Mouse (Mus musculus) ovary, postnatal 10 days (tissue): ENCODE measurements around the gene Slc22a23.

Experiments used
- DNase-seq: peaks from one replicate; pipeline ENCODE4 v3.0.0; 2022; ENCODE audit warnings: low spot score

Slc22a23 gene

DNA sequence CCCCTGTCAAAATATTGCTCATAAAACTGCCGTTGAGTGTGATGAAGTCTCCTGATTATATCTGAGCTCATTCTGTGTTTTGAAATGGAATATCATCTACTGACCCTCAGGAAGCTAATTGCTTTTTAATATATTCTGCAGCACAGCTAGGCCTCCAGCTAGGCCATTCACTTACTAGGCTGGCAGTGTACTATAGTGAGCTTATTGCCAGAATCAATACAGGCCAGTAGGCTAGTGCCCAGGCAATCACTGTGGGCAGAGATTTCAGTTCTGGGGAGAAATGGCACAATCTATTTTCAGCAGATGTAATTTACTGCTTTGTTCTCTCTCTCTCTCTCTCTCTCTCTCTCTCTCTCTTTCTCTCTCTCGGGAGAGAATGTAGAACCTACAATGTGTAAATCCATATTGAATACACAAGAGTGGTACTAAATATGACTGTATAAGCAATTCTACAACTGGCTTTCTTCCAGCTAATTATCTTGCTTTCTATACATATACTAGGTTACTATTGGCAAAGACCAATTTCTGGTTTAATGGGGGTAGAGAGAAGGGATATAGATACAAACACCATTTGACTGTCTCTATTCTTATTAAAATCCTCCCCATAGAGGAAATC lies 75.5 kb downstream of the Slc22a23 start:
- DNase-seq = no peak

- DNase-seq = no peak
Observed at GRCm38 (mm10) chr13:34266942-34267660, 77.9 kb downstream of the Slc22a23 start.

GRCm38 (mm10) chr13:34266067-34266466 lies 78.9 kb downstream of the Slc22a23 start:
- DNase-seq = no peak

DNA sequence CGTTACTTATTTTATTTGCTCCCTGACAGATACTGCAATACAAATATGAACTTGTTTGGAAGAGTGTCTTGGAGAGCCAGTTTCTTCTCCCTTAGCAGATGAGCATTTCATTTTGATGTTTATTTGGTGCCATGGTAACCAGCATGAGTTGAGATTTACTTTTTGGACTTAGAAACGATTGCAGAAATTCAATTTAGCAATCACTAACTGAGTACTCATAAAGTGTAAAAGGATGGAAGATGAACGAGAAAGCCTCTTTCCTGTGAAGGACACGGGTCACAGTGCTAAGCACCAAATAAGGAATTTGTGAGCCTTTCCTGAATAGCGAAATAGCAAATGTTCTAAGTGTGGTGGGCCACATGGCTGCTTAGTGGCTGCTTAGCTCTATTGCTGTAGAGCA lies 79.4 kb downstream of the Slc22a23 start:
- DNase-seq = no peak

DNA sequence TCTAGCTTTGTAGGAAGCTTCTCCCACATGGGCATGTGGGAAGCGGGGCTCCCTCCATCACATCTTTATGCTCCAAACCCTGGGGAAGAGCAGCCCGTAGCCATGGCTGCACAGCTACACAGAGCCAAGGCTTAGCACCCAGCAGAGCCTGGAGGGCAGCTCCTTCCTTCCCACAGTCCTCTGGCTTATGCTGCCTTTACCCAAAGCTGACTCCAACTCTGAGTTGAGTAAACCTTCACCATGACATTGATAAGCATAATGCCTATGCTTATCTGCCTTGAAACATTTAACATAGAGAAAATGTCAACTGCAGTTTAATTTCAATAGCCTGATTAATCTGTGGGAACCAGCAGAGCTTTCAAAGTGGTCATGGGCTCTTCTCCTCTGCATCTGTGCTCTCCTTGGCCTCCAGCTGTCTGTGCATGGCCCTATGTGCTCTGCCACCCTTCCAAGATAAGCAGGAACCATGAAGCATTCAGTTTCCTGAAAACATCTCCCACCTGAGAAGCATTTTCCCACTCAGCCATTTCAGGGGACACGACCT lies 79.9 kb downstream of the Slc22a23 start:
- no peak for DNase-seq

- DNase-seq = no peak
Observed at GRCm38 (mm10) chr13:34264508-34264907, 80.5 kb downstream of the Slc22a23 start.

GRCm38 (mm10) chr13:34258765-34259164 lies 86.2 kb downstream of the Slc22a23 start:
- no peak for DNase-seq

DNA sequence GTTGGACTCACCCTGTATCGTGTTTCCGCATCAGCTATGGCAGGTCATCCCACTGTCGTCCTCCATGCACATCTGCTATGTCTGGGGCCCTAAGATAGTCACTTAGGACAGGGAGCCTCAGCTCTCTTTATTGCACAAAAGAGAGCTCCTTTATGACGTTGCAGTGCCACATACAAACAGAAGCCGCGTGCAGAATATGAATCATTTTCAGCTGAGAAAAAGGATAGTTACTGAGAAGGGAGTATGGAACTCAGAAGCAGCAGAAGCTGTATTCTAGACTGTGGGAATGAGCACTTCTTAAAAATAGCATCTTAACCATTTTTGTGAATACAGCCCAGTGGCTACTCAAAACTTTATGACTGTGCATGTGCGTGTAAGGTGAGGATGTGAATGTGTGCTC lies 87.8 kb downstream of the Slc22a23 start:
- DNase-seq = no peak

DNA sequence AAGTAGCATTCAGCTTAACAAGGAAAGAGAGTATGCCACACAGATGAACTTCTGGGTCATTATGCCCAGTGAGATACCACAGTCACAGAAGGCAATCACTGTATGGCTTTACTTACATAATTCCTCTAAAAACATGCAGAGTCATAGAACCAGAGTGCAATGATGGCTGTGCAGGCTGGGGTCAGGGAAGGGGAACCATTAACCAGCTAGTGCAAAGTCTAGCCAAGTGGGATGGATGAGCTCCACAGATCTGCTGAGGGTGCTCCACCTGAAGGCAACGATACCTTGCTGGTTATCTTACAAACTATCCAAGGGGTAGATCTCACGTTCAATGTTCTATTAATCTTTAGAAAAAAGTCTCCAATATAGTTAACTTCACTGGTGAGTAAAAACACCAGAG lies 88.3 kb downstream of the Slc22a23 start:
- no peak for DNase-seq

GRCm38 (mm10) chr13:34255297-34255696 lies 89.7 kb downstream of the Slc22a23 start:
- no peak for DNase-seq

- no peak for DNase-seq
Observed at GRCm38 (mm10) chr13:34254691-34255090, 90.3 kb downstream of the Slc22a23 start.

- no peak for DNase-seq
Observed at GRCm38 (mm10) chr13:34253736-34254135, 91.2 kb downstream of the Slc22a23 start.

- DNase-seq = no peak
Observed at GRCm38 (mm10) chr13:34248941-34249920, 95.8 kb downstream of the Slc22a23 start.

- DNase-seq = no peak
Observed at GRCm38 (mm10) chr13:34248107-34248506, 96.9 kb downstream of the Slc22a23 start.

DNA sequence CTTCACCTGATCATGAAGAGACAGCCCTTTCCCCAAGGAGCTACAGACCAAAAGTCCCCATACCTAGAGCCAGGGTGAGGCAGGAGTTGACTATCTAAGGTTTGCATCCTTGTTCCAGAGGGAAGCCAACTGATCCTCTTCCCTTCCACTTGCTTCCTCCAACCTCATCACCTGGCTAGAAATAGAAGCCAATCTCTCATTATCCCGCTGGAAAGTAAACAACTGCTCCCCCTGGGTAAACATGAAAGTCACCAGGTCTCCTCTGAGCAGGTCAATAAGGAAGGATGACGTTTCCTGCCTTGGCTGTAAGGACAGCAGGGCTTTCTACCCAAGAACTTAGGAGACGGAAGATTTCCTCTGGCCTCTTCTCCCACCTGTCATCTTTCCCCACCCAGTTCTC lies 98.2 kb downstream of the Slc22a23 start:
- no peak for DNase-seq

DNA sequence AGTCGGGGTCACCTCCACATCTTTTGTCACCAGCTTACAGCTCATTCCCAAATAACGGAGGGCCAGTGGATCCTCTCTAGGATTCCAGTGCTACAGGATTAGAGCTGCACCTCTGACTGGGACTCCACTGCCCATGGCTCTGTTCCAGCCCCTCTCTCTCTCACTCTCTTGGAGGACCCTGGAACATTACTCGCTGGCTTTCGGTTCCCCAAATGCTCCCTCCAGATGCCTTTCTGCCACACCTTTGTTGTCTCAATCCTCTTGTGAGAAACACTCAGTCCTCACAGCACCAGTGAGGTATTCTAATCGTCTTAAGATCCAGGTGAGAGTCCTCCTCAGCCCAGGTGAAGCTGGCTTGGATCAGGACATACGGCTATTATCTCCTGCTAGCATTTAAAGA lies 99.8 kb downstream of the Slc22a23 start:
- DNase-seq = no peak

DNA sequence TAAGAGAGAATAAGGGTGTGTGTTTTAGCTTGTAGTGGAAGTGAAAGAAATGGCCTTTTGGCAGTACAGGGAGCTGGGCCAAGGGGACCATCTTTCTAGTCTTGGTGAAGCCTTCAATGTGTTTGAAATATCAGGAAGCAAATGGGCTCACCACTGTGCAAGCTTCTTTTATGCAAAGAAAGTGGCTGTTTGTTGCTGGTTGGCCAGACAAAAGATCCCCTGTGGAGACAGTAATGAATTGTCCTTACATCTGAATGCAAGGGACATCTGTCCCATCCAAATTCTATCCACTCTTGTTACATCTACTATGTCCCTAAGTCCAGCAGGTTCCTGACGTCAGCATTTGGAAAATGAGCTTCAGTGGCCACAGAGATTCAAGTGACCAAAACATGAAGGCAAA lies 100.8 kb downstream of the Slc22a23 start:
- no peak for DNase-seq

DNA sequence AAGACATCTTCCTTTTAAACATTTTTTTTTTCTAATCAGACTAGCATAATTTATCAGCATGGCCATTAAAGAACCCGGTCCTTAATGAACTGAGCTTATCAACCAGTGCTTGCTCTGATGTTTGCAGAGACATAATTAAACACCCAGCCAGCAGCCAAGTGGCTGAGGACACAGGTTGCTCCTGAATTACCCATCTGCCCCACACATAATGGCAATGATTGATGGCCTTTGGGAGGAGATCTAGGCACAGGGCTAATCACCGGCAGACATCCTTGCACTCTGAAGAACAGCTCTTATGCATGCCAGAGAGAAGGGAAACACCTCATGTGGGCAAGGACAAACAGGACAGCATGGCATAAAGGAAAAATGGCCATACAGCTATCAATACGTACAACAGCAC lies 102.8 kb downstream of the Slc22a23 start:
- no peak for DNase-seq

GRCm38 (mm10) chr13:34240087-34240428 lies 104.9 kb downstream of the Slc22a23 start:
- DNase-seq = no peak

GRCm38 (mm10) chr13:34239371-34240086 lies 105.5 kb downstream of the Slc22a23 start:
- DNase-seq = no peak

DNA sequence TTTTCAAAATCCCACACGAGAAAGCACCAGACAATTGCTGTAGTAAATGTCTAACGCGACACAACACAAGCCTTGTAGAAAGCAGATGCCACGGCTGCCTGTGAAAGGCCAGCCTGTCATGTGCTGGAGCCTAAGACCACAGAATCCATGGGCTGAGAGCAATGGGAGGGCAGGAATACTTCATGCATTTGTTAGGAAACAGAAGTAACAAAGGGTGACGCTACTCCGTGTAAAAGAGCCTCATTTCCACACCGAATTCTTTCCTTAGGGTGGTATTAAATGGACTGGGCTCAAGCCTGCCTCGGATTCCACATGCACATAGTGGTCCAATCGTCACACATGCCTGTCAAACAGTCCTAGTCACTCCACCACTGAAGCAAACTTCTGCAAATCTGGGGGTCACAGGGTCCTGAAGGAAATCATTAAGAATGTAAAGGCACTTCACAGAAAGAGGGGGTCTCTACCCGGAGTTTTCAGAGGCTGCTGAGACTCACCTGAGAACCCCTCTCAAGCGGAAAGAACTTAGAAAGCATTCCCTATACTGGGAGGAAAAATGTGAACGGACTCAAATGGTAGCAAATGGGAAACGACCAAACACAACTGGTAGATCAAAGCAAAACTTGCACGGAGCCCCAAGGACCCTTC lies 106.2 kb downstream of the Slc22a23 start:
- DNase-seq = no peak
